Mouse (Mus musculus): ENCODE data around the gene Krt73. TPM values are rescaled to one million over a fixed set of nuclear protein-coding genes. Genes with fewer than 3 reads are reported as not detected.

Gene Krt73
- total RNA-seq, 2 experiments from 2014 or later = 1.3 to 2.0 TPM

Other genes starting within 250 kb of the Krt73 start
- not detected for gene Krt90, start 239.4 kb downstream of the Krt73 start, total RNA-seq (2021)
- not detected for gene Krt75, start 228.4 kb downstream of the Krt73 start, total RNA-seq (2021)
- gene Gm5414, start 174.2 kb downstream of the Krt73 start, total RNA-seq (2021) = not detected
- gene Gm5478, start 155.0 kb downstream of the Krt73 start, total RNA-seq (2021) = not detected
- gene Krt6b, start 122.1 kb downstream of the Krt73 start, total RNA-seq (2021) = not detected
- not detected for gene Krt6a, start 108.0 kb downstream of the Krt73 start, total RNA-seq (2021)
- gene Krt5, start 89.4 kb downstream of the Krt73 start, total RNA-seq (2021) = not detected
- not detected for gene Krt71, start 59.2 kb downstream of the Krt73 start, total RNA-seq (2021)
- gene Krt72, start 15.9 kb downstream of the Krt73 start, total RNA-seq (2021) = not detected
- gene Krt2, start 15.8 kb upstream of the Krt73 start, total RNA-seq (2021) = under 1 TPM; 0.16 to 0.23 TPM
- gene Krt1, start 48.4 kb upstream of the Krt73 start, total RNA-seq (2021) = 1 to 10 TPM; 2.4 to 2.5 TPM
- 10 to 100 TPM; 10.1 to 12.6 TPM for gene Krt77, start 67.4 kb upstream of the Krt73 start, total RNA-seq (2021)
- gene Krt76, start 90.6 kb upstream of the Krt73 start, total RNA-seq (2021) = not detected
- gene Krt4, start 122.4 kb upstream of the Krt73 start, total RNA-seq (2021) = not detected
- not detected for gene Krt79, start 138.0 kb upstream of the Krt73 start, total RNA-seq (2021)
- gene Krt78, start 151.9 kb upstream of the Krt73 start, total RNA-seq (2021) = not detected
- gene Krt8, start 202.1 kb upstream of the Krt73 start, total RNA-seq (2021) = under 1 TPM in 1 of 2 experiments, not detected in 1; 0.32 TPM
- under 1 TPM in 1 of 2 experiments, not detected in 1; 0.69 TPM for gene Krt18, start 225.8 kb upstream of the Krt73 start, total RNA-seq (2021)